Mouse (Mus musculus) frontal cortex, postnatal 10 days (tissue): ENCODE results near the gene Sorcs3.

ENCODE experiments used
- DNase-seq, 2 experiments: peaks; one replicate each; pipeline ENCODE4 v3.0.0; 2022; ENCODE audit warnings: low spot score in 2 of 2, mixed read lengths in 1 of 2

Sorcs3 gene

GRCm38 (mm10) chr19:48285602-48286225, 79.9 kb downstream of the Sorcs3 start:
- no peak for DNase-seq

GRCm38 (mm10) chr19:48294251-48294650, 88.4 kb downstream of the Sorcs3 start:
- DNase-seq = no peak

GRCm38 (mm10) chr19:48298384-48298783, 92.6 kb downstream of the Sorcs3 start:
- DNase-seq = no peak

GRCm38 (mm10) chr19:48300440-48301231, 94.8 kb downstream of the Sorcs3 start:
- DNase-seq = no peak

- no peak for DNase-seq
These were observed 95.5 kb downstream of the Sorcs3 start for GRCm38 (mm10) chr19:48301300-48301699.

- DNase-seq = no peak
These were observed 102.5 kb downstream of the Sorcs3 start for GRCm38 (mm10) chr19:48308341-48308740.

GRCm38 (mm10) chr19:48309531-48310337, 103.9 kb downstream of the Sorcs3 start:
- DNase-seq = no peak

- no peak for DNase-seq
These were observed 104.5 kb downstream of the Sorcs3 start for GRCm38 (mm10) chr19:48310338-48310710.

GRCm38 (mm10) chr19:48313776-48314175, 108.0 kb downstream of the Sorcs3 start:
- no peak for DNase-seq

GRCm38 (mm10) chr19:48327115-48327514, 121.3 kb downstream of the Sorcs3 start:
- DNase-seq = no peak

- DNase-seq = no peak
These were observed 122.3 kb downstream of the Sorcs3 start for GRCm38 (mm10) chr19:48328171-48328570.

GRCm38 (mm10) chr19:48331640-48332039, 125.8 kb downstream of the Sorcs3 start:
- no peak for DNase-seq

GRCm38 (mm10) chr19:48333085-48333484, 127.3 kb downstream of the Sorcs3 start:
- no peak for DNase-seq

GRCm38 (mm10) chr19:48337461-48337860, 131.6 kb downstream of the Sorcs3 start:
- no peak for DNase-seq

GRCm38 (mm10) chr19:48338098-48338497, 132.3 kb downstream of the Sorcs3 start:
- DNase-seq = no peak

- DNase-seq = no peak
These were observed 136.9 kb downstream of the Sorcs3 start for GRCm38 (mm10) chr19:48342770-48343169.

- no peak for DNase-seq
These were observed 137.6 kb downstream of the Sorcs3 start for GRCm38 (mm10) chr19:48343442-48343841.

- DNase-seq = no peak
These were observed 141.3 kb downstream of the Sorcs3 start for GRCm38 (mm10) chr19:48347116-48347515.

GRCm38 (mm10) chr19:48356806-48357205, 151.0 kb downstream of the Sorcs3 start:
- DNase-seq = no peak

GRCm38 (mm10) chr19:48362167-48362566, 156.3 kb downstream of the Sorcs3 start:
- no peak for DNase-seq

- peak; percentile 42 to 47 for DNase-seq
These were observed 162.2 kb downstream of the Sorcs3 start for GRCm38 (mm10) chr19:48368056-48368455.

GRCm38 (mm10) chr19:48371787-48372186, 166.0 kb downstream of the Sorcs3 start:
- no peak for DNase-seq
